Mouse (Mus musculus): ENCODE measurements around the gene Pick1.

GRCm38 (mm10) chr15:79263726-79264125, 34.8 kb downstream of the Pick1 start:
- TF ChIP-seq GATA1 (IDR thresholded peaks at IDR 0.05; ENCODE audit: low read length) (no peak), TAL1 (IDR thresholded peaks at IDR 0.05; ENCODE audit: low read length) (no peak)

Measured in erythroblast, embryonic 14.5 days (primary cell).